Mouse (Mus musculus): Measurements from ENCODE around the gene Tomm40. TPM values are rescaled to one million over a fixed set of nuclear protein-coding genes. Genes with fewer than 3 reads are reported as not detected.
A peak's percentile ranks its signal among the peaks of the same experiment; 100 is the strongest.

Tomm40 gene
- total and polyA plus RNA-seq, 2 experiments = 22.3 to 56.2 TPM

GRCm38 (mm10) chr7:19712414-19712813 lies 2.8 kb downstream of the Tomm40 start:
- Histone ChIP-seq H3K27me3 (ENCODE audit: control insufficient read depth, insufficient read depth, low read length) (no peaks in the 10 kb centered on the region), H3K27ac (replicated peaks; ENCODE audit: insufficient read depth, low read depth, low read length) (no peak overlapping the region), H3K36me3 (ENCODE audit: control insufficient read depth, insufficient read depth, low read length) (peaks cover 15% of the 10 kb centered on the region; the same call in 1 of the 2 replicates), H3K4me1 (ENCODE audit: control insufficient read depth, insufficient read depth, low read length) (peaks cover 6% of the 10 kb centered on the region), H3K9ac (ENCODE audit: low read depth, low read length) (no peak overlapping the region), H3K4me3 (ENCODE audit: insufficient read depth, low read depth, low read length) (no peak overlapping the region), H3K79me2 (ENCODE audit: control insufficient read depth, insufficient read depth, low read length) (0 out of 2 replicates have a peak, but pooled peaks cover 6% of the 10 kb centered on the region)
- WGBS = 71% methylated on average over 4 of the region's 4 CpGs
- TF ChIP-seq CTCF (IDR thresholded peaks at IDR 0.05; ENCODE audit: low read depth, low read length) = no peak
- TF ChIP-seq POLR2A (IDR thresholded peaks at IDR 0.05; ENCODE audit: extremely low read depth, insufficient read depth, low read length) = no peak
- peak; percentile 39 for DNase-seq (ENCODE audit: extremely low read depth, low read depth, low spot score)

DNA sequence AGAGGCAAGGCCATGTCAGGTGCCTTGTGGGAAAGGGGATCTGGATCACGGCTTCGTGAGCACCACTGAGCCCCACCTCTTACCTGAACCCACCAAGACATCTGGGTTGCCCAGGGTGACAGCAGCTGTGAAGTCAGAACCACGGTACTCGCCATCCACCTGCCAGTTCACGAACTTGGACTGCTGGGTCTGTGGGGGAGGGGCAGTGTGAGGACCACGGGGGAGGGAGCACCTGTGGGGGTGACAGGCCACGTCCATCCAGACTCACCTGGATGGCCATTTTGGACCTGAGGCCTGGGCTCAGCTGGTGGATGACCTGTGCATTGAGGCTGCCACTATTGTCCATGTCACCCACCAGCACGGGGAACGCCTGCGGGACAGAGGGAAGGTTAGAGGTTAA lies 4.6 kb downstream of the Tomm40 start:
- Histone ChIP-seq H3K79me2 (ENCODE audit: control insufficient read depth, insufficient read depth, low read length) (0 out of 2 replicates have a peak, but pooled peaks cover 6% of the 10 kb centered on the region), H3K9ac (ENCODE audit: low read depth, low read length) (no peak overlapping the region), H3K4me1 (ENCODE audit: control insufficient read depth, insufficient read depth, low read length) (peaks cover 6% of the 10 kb centered on the region), H3K4me3 (ENCODE audit: insufficient read depth, low read depth, low read length) (no peak overlapping the region), H3K27me3 (ENCODE audit: control insufficient read depth, insufficient read depth, low read length) (no peaks in the 10 kb centered on the region), H3K27ac (replicated peaks; ENCODE audit: insufficient read depth, low read depth, low read length) (no peak overlapping the region), H3K36me3 (ENCODE audit: control insufficient read depth, insufficient read depth, low read length) (peaks cover 15% of the 10 kb centered on the region; the same call in 1 of the 2 replicates)
- TF ChIP-seq CTCF (IDR thresholded peaks at IDR 0.05; ENCODE audit: low read depth, low read length) (no peak), POLR2A (IDR thresholded peaks at IDR 0.05; ENCODE audit: extremely low read depth, insufficient read depth, low read length) (no peak)
- DNase-seq (ENCODE audit: extremely low read depth, low read depth, low spot score) = no peak
- WGBS = 92% methylated on average over 10 of the region's 10 CpGs

DNA sequence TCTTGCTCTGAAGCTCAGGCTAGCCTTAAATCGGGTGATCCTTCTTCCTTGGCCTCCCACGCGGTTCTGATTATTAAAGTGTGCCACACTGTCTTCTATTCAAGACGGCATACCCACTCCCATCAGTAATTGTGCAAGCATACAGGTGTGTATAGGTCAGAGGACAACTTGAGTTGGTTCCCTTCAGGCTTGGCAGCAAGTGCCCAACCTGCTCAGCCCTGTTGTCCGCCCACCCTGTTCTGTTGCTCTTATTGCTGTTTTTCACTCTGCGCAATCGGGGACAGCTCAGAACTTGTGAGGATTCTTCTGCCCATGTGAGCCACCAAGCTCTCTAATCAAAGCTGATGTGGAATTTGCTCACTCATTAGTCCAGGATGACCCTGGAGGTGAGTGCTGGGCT lies 10.0 kb downstream of the Tomm40 start:
- DNase-seq (ENCODE audit: extremely low read depth, low read depth, low spot score) = no peak
- TF ChIP-seq POLR2A (IDR thresholded peaks at IDR 0.05; ENCODE audit: extremely low read depth, insufficient read depth, low read length) (no peak), CTCF (IDR thresholded peaks at IDR 0.05; ENCODE audit: low read depth, low read length) (no peak)
- H3K27me3 ChIP-seq (ENCODE audit: control insufficient read depth, insufficient read depth, low read length) = no peaks in the 10 kb centered on the region
- H3K36me3 ChIP-seq (ENCODE audit: control insufficient read depth, insufficient read depth, low read length) = peaks cover 8% of the 10 kb centered on the region; the same call in 1 of the 2 replicates
- H3K4me1 ChIP-seq (ENCODE audit: control insufficient read depth, insufficient read depth, low read length) = peaks cover 24% of the 10 kb centered on the region
- H3K4me3 ChIP-seq (ENCODE audit: insufficient read depth, low read depth, low read length) = no peak overlapping the region
- no peak overlapping the region for H3K27ac ChIP-seq (replicated peaks; ENCODE audit: insufficient read depth, low read depth, low read length)
- no peak overlapping the region for H3K9ac ChIP-seq (ENCODE audit: low read depth, low read length)
- H3K79me2 ChIP-seq (ENCODE audit: control insufficient read depth, insufficient read depth, low read length) = 0 out of 2 replicates have a peak, but pooled peaks cover 3% of the 10 kb centered on the region
- WGBS = 89% methylated on average over 7 of the region's 7 CpGs

- no peak for DNase-seq (ENCODE audit: extremely low read depth, low read depth, low spot score)
- H3K27ac ChIP-seq (replicated peaks; ENCODE audit: insufficient read depth, low read depth, low read length) = no peak overlapping the region
- H3K9ac ChIP-seq (ENCODE audit: low read depth, low read length) = no peak overlapping the region
- no peaks in the 10 kb centered on the region for H3K27me3 ChIP-seq (ENCODE audit: control insufficient read depth, insufficient read depth, low read length)
- H3K4me3 ChIP-seq (ENCODE audit: insufficient read depth, low read depth, low read length) = no peak overlapping the region
- H3K36me3 ChIP-seq (ENCODE audit: control insufficient read depth, insufficient read depth, low read length) = peaks cover 8% of the 10 kb centered on the region; the same call in 1 of the 2 replicates
- peaks cover 28% of the 10 kb centered on the region for H3K4me1 ChIP-seq (ENCODE audit: control insufficient read depth, insufficient read depth, low read length)
- TF ChIP-seq CTCF (IDR thresholded peaks at IDR 0.05; ENCODE audit: low read depth, low read length) (no peak), POLR2A (IDR thresholded peaks at IDR 0.05; ENCODE audit: extremely low read depth, insufficient read depth, low read length) (no peak)
- 0 out of 2 replicates have a peak, but pooled peaks cover 3% of the 10 kb centered on the region for H3K79me2 ChIP-seq (ENCODE audit: control insufficient read depth, insufficient read depth, low read length)
- 95% methylated on average over 4 of the region's 4 CpGs for WGBS
Observed at GRCm38 (mm10) chr7:19704475-19704874, 10.8 kb downstream of the Tomm40 start.

- Histone ChIP-seq H3K9ac (ENCODE audit: low read depth, low read length) (peak overlapping the region; percentile 42), H3K4me1 (ENCODE audit: control insufficient read depth, insufficient read depth, low read length) (peaks cover 30% of the 10 kb centered on the region), H3K36me3 (ENCODE audit: control insufficient read depth, insufficient read depth, low read length) (peaks cover 3% of the 10 kb centered on the region; the same call in 1 of the 2 replicates), H3K79me2 (ENCODE audit: control insufficient read depth, insufficient read depth, low read length) (peaks cover 1% of the 10 kb centered on the region; the same call in 1 of the 2 replicates), H3K27me3 (ENCODE audit: control insufficient read depth, insufficient read depth, low read length) (no peaks in the 10 kb centered on the region), H3K4me3 (ENCODE audit: insufficient read depth, low read depth, low read length) (no peak overlapping the region), H3K27ac (replicated peaks; ENCODE audit: insufficient read depth, low read depth, low read length) (peak overlapping the region; percentile 86)
- no peak for DNase-seq (ENCODE audit: extremely low read depth, low read depth, low spot score)
- WGBS = 91% methylated on average over 16 of the region's 16 CpGs
- TF ChIP-seq CTCF (IDR thresholded peaks at IDR 0.05; ENCODE audit: low read depth, low read length) = no peak
- TF ChIP-seq POLR2A (IDR thresholded peaks at IDR 0.05; ENCODE audit: extremely low read depth, insufficient read depth, low read length) = no peak
Observed at GRCm38 (mm10) chr7:19702859-19703555, 12.2 kb downstream of the Tomm40 start.

Measured in liver, adult 2 months (tissue).